Mouse (Mus musculus) G1E (cell line): ENCODE measurements around the gene Tarsl2.

Experiments
- CTCF ChIP-seq: IDR thresholded peaks from 2 replicates; pipeline ENCODE4 v1.5.1; 2012; ENCODE audit warnings: low read depth, low read length, inconsistent platforms, mixed read lengths
- GATA1 ChIP-seq: IDR thresholded peaks from 2 replicates; pipeline ENCODE4 v1.6.1; 2012; ENCODE audit warnings: borderline replicate concordance, low read length, inconsistent platforms, mixed read lengths

DNA sequence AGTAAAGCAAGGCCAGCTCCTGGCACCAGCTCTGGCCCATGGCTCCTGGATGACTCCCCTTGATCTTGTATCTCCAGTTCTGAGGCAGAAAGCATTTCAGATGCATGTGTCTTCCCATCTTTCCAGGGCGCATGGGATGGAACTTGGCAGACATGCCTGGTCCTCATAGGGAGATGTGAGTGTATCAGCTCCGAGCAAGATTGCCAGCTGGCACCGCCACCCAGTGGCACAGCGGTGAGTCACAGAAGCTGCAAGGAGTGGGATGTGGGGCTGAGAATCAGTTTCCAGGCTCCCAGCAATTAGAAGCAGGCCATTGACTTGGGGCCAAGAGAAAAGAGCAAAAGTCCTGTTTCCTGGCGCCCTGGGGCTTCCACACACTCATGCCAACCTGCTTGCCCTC lies 34.5 kb upstream of the Tarsl2 start:
- TF ChIP-seq CTCF (no peak), GATA1 (no peak)
